Mouse (Mus musculus) activated CD4-positive, CD25-positive, alpha-beta regulatory T cell, adult 4 months (primary cell): Measurements from ENCODE around the gene Zfp759. TPM values are rescaled to one million over a fixed set of nuclear protein-coding genes. Genes with fewer than 3 reads are reported as not detected.

Experiments
- polyA plus RNA-seq, 2 experiments: library from polyadenylated mRNA; unstranded; fragments of 100-300 nt; shearing (Covaris generic); gene quantifications; one replicate each; pipeline ENCODE4 v1.2.1; 2017

The Zfp759 gene
- polyA plus RNA-seq, 2 experiments from 2014 or later: 1.6 to 2.9 TPM

Other genes with a start within 250 kb of the Zfp759 start
- 1 to 10 TPM; 1.6 to 1.7 TPM for gene Gm10767, start 216.7 kb upstream of the Zfp759 start, polyA plus RNA-seq
- gene Zfp712, start 60.5 kb upstream of the Zfp759 start, polyA plus RNA-seq: 1 to 10 TPM; 5.0 to 8.4 TPM
- 1 to 10 TPM; 4.8 to 5.0 TPM for gene Zfp708, start 23.7 kb upstream of the Zfp759 start, polyA plus RNA-seq
- gene Gm28557, start 13.1 kb upstream of the Zfp759 start, polyA plus RNA-seq: 1 to 10 TPM; 3.4 to 5.3 TPM
- gene Rslcan18, start 5.4 kb upstream of the Zfp759 start, polyA plus RNA-seq: under 1 TPM; 0.15 to 0.17 TPM
- gene Rsl1, start 51.5 kb downstream of the Zfp759 start, polyA plus RNA-seq: 10 to 100 TPM; 18.8 to 21.6 TPM
- 1 to 10 TPM; 5.7 to 6.4 TPM for gene Zfp455, start 72.8 kb downstream of the Zfp759 start, polyA plus RNA-seq
- gene Zfp458, start 156.8 kb downstream of the Zfp759 start, polyA plus RNA-seq: 1 to 10 TPM; 2.2 to 2.4 TPM
- gene Zfp457, start 184.8 kb downstream of the Zfp759 start, polyA plus RNA-seq: 1 to 10 TPM in 1 of 2 experiments, not detected in 1; 1.9 TPM
- gene Zfp595, start 210.9 kb downstream of the Zfp759 start, polyA plus RNA-seq: 1 to 10 TPM; 5.4 to 5.9 TPM
- gene Gm28044, start 238.9 kb downstream of the Zfp759 start, polyA plus RNA-seq: not detected
- gene Zfp953, start 238.9 kb downstream of the Zfp759 start, polyA plus RNA-seq: 1 to 10 TPM; 2.9 to 3.4 TPM